Mouse (Mus musculus) mouse trophoblast stem cell (cell line): ENCODE measurements around the gene Rbpms2.

Experiments used
- in situ Hi-C, 2 experiments: fragments of 300-500 bp; cut with MseI, MboI; formaldehyde crosslinking; loops; 2 replicates in 1 of 2; 3 replicates in 1 of 2; pipeline ENCODE4 v1.15.1; 2025

Rbpms2 gene

DNA sequence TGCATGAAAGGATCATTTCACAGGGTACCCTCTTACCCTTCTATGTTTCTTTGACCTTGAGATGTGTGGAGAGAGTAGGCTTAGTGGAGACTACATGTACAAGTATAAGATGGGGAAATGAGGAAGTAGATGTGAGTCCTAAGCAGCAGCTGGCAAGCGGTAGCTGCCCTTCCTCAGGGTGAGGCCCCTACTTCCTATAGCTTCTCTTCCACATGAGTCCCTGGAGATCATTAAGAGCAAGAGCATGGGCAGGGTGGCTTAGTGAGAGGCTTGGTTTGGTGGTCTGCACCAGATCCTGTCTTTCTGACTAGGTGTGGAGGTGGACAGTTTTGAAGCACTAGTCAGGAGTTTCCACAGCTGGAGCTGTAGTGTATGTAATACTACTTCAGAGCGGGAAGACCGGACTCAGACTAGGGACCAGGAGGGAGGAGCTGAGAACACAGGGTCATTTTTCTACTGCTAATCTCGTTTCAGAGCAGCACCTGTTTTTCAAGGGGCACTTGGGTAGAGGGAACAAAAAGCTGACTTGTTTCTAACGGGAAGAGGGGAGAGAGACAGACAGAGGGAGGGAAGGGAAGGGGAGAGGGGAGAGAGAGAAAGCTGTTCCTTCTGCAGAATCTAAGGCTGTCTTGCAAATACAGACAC is 63.6 kb downstream of the Rbpms2 start:
- in situ Hi-C loops: no loop called here

DNA sequence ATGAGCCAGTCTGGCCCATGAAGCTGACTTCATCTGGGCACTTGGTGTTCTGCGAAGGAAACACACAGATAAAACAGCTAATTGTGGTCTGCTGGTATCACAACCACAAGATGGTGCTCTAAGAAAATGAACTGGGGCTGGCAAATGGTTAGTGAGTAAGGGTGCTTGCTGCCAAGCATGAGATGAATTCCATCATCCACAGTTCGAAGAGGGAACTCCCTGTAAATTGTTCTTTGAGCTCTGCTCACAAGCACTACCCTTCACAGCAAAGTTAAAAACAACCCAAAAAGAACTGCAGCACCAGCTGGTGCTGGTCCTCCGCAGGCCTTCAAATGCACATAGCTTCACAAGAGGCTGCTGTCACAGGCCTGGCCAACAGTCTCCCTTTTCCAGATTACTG is 66.2 kb downstream of the Rbpms2 start:
- in situ Hi-C loops: no loop called here

GRCm38 (mm10) chr9:65696337-65696736 is 66.9 kb downstream of the Rbpms2 start:
- in situ Hi-C loops: no loop called here

- in situ Hi-C loops: no loop called here
Observed at GRCm38 (mm10) chr9:65697356-65697755, 67.9 kb downstream of the Rbpms2 start.

- in situ Hi-C loops: no loop called here
Observed at GRCm38 (mm10) chr9:65697992-65698391, 68.5 kb downstream of the Rbpms2 start.

- in situ Hi-C loops: no loop called here
Observed at GRCm38 (mm10) chr9:65700504-65700903, 71.1 kb downstream of the Rbpms2 start.

DNA sequence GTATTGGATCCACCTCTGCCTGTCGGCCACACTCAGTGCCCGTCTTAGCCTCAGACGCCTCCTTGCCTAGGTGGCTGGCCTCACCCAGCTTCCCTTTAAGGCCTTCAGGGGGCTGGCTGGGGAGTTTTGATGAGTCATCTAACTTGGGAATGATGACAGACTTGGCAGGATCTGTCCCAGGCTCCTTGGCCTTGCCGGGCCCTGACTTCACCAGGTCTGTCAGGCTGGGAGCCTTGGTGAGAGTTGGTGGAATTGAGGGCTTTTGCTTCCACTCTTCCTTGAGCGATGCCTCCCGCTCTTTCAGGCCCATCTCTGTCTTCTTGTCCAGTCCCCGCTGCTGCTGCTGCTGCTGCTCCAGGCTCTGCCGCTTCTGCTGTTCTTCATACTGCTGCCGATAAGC is 72.8 kb downstream of the Rbpms2 start:
- in situ Hi-C loops: no loop called here

- in situ Hi-C loops: no loop called here
Observed at GRCm38 (mm10) chr9:65703241-65703640, 73.8 kb downstream of the Rbpms2 start.

DNA sequence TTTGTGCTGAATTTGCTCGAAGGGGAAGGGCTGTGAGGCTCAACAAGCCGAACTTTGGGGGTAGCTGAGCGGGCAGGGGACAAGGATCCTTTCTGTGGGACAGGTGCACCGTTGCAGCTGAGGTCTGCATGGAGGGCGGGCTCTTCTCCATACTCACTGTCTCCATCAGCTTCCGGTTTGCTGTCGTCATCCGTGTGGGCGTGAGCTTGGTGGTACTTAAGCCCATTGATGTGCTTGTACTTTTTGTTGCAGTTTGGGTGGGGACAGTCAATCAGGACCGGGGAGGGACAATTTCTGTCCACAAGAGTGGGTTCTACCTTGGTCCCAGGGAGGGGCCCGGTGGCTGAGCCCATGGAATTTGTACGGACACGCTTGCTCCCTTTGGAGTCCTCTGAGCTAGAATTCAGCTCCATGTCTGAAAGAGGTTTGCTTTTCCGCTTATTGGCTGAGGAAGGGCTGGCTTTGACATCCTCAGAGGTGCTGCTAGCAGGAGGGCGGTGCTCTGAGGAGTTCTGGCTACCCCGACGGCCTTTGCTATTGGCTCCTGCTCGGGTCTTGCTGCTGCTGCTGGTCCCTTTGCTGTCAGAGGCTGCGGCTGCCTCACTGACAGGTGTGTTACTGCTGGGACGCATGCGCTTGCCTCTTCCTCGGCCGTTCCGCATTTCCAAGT is 74.6 kb downstream of the Rbpms2 start:
- in situ Hi-C loops: no loop called here
